Mouse (Mus musculus) yolk sac, embryonic 10.5 days (tissue): ENCODE results near the gene Prkg1.
A peak's percentile ranks its signal among the peaks of the same experiment; 100 is the strongest.

Experiments
- DNase-seq: peaks from one replicate; pipeline ENCODE4 v3.0.0-alpha.2; 2017; ENCODE audit warnings: low spot score

Prkg1 gene

DNA sequence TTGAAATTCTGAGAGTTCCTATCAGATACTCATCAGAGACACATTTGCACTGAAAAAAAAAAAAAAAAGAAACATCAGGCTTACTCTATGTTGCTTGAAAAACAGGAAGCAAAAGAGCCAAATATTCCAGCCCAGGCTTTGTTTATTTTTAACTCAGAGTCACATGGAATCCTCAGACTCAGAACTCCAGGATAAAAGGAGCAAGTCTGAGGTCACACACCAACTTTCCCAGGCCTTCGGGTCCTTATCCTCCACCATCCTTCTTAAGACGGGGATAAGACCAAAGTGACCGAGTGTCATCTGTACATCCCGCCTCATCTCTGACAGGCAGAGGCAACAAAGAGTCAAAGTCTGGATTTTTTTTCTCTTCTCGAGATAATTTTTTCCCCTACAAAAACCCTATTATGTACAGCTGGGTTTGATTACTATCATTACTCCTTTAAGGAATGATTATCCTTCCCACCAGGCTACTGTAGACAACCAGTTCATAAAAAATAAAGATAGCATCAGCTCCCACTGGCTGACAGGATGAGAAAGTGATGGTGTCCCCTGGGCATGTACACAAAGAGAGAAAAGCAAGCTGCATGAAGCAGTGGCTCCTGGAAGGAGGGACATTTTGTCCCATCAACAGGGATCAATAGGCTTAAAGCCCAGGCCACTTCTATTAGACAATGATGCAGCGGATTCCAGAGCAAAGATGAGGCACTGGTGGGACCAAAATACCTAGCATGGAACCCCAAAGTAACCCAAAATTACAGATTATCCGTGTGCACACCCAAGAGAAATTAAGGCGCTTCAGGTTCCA is 21.4 kb downstream of the Prkg1 start:
- no peak for DNase-seq

DNA sequence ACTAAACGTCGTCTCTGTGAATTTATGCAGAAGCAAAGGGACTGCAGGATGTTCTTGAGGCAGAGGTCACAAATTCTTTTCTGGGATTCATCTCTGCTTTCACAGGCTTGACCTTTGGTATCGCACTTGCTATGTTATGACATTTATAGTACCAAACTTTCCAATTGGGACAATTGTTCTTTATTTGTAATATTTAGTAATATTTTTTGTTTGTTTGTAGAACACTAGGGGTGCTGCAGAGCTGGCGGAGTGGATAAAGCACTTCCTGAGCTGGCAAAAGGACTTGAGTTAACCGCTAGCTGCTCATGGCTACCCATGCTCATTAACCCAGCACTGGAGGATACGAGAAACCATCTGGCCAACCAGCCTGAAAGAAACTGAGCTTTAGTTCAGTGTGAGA is 49.9 kb downstream of the Prkg1 start:
- no peak for DNase-seq

DNA sequence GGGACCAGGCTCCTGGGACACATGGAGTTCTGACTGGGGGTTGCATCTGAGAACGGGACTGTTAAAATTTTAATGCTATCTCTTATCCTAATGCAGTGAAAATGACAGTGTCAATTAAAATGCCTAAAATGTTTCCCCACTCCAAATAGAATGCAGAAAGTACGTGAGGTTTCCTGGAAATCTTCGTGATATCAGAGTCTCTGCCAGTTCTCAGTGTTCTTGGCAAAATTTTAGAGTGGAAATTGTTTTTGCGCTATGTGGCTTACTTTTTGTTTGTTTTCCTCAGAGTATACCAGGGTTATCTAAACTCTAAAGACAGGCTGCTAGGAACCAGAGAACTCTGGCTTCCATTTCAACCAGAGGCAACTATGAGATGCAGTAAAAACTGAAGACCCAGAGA is 50.4 kb downstream of the Prkg1 start:
- no peak for DNase-seq

DNA sequence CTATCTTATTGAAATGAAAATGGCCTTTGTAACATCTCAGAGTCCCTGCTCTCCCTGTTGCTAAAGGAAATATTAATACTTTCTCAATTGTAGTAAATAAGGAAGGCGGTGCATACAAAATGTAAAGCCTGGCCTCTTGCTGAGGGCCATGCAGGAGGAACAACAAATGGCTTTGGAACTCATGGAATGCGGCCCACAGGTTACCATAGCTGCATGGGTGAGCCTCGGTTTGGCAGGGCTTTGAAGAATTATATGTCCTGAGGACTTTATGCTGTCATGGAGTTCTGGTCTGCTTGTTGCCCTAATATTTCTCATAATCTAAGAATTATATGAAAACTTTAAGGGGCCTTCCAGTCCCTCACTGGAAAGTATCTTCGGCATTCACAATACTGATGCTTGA is 51.5 kb downstream of the Prkg1 start:
- DNase-seq = no peak

DNA sequence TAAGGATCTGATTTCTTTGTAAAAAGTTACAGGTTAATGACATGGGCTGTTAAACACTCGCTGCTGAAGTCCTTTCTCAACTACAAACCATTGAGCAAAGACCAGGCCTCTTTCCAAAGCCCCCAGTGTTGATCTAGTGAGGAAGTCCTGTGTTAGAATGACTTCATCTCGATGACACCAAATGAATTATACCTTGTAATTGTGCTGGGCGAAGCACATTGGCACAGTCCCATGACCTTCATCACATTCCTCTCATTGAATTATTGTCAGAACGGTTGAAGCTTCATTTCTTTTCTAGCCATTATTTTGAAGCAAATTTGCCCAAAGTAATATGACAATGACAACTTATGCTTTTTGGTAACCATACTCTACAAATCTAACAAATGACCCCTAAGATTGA is 54.5 kb downstream of the Prkg1 start:
- no peak for DNase-seq

DNA sequence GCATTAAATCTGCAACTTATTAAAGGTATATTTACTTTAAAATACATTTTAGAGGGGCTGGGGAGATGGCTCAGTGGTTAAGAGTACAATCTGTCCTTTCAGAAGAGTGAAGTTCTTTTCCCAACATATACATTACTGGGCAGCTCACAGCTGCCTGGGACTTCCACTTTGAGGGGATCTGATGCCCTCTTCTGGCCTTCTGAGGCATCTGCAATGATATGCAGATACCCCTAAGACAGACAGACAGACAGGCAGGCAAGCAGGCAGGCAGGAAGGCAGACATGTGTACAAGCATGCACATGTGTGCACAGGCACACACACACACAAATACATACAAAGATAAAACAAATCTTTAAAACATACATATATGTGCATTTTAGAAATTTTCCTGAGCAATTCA is 60.8 kb downstream of the Prkg1 start:
- DNase-seq = no peak

DNA sequence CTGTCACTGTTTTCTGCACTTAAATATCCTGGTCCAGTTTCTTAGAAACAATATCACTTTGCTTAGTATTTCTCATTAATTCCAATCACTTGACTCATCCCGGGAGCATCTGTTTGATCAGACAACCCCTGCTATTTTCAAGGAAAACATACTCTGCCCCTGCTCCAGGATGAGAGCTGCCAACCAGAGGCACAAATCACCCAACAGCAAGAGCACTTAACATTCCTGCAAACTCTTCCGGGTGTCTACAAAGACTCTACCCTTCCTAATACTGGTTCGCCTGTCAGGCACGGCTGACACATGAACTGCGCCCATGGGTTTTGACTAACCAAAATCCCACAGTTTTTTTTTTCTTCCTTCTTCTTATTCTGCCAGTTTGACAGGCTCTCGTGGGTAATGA is 65.9 kb downstream of the Prkg1 start:
- no peak for DNase-seq

DNA sequence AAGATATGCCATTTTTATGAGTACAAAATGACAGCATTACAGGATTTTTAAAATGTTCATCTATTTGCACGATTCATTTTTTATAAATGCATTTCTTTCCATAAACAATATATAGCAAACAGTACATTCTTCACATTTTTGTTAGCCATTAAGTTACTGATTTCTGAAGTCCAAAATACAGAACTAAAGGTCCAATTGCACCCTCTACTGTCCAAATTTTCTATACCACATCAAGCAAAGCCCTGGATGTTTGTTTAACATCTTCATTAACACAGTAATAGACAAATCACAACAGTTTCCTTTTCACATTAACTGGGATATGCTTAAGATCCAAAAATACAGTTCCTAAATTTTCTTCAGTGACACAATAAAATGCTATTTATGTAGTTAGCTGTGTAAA is 84.0 kb downstream of the Prkg1 start:
- DNase-seq = no peak

DNA sequence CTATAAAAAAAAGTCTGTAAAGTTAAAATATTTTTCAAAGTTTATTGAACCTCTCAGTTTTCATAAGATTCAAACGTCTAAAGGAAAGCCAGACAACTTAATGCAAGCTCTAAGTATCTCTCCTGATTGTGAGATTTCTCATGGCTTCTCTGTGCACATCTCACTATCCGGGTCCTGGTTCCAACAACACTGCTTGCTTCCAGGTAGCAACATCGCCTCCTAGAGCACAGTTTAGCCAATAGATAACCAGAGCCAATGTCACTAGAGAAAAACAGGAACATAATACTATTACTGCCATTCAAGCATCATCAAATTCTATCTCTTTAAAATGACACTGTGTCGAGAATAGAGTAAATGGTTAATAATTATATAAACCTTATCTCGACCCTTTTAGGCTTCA is 86.5 kb downstream of the Prkg1 start:
- DNase-seq = no peak

DNA sequence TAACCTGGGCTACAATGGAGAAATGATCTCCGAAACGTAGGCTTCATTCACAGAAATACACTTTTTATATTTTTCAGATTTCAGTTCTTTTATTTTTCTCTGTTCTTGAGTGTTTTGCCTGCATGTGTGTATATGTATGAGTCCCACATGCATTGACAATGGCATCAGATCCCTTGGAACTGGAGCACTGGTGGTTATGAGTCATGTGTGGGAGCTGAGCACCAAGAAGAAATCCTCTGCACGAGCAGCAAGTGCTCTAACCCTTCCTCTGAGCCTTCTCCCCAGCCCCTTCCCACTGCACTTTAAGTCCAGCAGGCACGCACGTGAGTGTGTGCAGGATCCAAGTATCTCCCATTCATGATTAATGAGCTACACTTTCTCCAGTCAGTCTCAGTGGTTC is 93.1 kb downstream of the Prkg1 start:
- no peak for DNase-seq

DNA sequence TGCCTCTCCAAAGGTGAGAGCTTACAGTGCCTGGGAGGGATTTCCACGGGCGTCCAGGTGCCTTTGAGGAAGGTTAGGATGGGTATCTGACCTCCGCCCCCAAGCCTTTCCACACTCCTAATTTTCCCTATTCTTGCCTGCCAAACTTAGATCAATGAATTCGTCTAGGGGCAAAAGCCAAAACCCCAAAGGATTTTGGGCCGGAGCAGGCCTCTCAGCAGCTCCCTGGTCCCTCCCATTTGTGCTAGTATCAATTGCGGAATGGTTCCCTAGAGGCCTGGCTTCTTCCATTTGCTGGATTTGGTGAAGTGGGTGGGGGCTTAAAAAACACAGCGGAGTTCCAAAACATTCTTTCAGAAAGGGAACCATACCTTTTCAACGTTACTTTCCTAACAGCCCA is 99.8 kb downstream of the Prkg1 start:
- no peak for DNase-seq

DNA sequence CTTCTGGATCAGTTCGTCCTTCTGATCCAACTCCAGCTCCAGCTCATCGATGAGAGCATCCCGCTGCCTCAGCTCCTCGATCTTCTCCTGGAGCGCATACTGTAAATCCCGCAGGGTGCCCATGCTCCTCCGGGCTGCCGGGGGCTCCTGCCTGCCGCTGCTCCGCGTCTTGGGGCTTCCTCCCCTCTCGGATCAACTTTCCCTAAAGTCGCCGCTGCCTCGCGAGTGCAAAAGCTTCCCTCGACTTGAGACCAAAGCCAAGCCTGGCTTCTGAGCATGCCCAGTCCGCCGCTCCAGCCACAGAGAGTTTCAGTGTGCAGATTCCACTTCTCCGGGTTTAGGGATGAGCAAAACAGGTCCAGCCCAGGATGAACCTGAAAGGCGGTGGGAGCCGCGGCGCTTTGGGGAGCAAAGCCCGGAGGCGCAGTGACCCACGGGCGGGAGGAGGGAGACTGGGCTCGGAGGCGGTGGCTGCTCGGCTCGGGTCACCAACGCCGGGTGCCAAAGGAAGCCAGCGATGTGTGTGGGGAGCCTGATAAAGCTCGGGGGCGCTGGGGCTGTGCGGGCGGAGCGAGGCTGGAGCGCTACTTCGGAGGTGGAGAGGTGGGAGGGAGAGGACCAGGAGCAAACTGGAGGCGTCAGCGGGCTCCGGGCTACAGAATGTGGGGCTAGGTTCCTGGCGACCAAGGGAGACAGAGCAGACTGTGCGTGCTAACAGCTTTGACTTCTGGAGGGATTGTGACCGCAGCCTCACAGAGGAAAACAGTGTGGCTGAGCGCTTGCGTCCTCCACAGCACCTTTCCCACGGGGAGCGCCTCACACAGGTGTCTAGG is 100.5 kb downstream of the Prkg1 start:
- peak; percentile 44 for DNase-seq

DNA sequence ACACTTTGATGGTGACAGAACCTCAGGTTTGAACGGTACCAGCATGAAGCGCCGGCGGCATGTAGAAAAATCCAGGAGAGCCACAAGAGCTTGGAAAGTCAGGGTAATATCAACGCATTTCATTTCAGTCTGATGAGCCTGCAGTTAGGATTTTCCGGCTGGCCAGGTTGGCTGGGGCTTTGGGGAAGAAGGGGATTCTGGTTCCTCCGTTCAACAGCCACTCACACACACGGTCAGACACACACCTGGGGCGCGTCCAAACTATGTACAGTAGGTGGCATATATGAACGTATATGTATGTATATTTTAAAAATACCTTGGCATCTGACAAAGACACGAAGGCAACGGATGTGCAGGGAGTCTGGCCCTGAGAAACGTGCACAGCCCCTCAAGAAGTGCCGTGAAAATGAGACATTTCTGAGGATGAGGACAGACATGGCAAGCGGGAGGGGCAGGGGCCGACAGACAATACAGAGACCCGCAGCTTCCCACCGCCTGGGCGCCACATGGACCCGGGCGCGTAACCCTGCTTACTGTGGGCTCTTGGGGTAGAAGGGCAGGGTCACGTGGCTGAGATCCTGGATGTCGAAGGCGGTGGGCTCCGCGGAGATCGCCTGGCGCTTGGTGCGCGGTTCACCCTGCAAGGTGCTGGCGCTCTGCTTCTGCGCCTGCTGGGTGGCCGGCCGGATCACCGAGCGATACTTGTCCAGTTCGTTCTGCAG is 101.2 kb downstream of the Prkg1 start:
- peak; percentile 29 for DNase-seq

DNA sequence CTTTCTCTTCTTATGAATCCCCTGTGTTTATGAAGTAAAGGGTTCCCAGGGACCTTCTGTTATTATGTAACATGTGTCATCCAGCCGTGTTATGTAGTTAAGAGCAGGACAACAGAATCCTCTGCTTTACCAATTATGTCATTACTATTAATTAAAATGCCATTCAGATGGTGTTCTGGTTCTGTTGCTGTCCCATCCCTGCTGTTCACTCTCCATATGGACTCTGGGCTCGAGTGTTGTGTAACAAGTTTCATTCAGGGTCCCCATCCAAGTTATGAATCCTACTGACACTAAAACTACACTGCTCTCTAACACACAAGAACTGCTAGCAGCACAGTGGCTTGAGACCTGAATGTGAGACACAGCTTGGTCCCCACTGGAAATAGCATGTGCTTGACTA is 102.0 kb downstream of the Prkg1 start:
- no peak for DNase-seq

DNA sequence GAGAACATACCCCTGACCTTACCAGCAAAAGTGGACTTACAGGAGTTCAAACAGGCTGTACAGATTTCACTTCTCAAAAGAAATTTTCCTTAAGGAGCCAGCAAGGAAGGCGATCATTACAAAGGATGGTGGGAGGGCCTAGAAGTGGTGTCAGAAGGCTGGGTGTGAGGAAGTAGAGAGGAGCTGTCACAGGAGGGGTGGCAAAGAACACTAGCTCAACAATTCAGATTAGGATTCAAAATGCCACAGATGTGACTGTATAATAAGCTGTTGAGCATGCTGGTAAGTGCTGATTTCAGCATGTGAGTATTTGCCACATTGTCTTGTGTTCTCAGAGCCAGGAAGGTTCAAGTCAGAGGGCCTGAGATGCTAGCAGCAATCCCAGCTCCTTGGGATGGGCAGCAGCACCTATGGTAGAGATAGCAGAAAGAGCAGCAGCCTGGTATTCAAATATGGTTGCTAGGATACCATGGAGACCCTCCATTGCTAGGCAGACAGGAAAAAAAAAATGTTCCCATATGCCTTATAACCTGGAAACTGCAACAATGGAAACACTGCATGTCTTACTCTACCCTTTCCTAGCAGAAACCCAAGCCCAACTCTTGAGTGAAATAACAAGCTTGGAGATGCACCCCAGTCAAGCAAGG is 106.0 kb downstream of the Prkg1 start:
- no peak for DNase-seq

DNA sequence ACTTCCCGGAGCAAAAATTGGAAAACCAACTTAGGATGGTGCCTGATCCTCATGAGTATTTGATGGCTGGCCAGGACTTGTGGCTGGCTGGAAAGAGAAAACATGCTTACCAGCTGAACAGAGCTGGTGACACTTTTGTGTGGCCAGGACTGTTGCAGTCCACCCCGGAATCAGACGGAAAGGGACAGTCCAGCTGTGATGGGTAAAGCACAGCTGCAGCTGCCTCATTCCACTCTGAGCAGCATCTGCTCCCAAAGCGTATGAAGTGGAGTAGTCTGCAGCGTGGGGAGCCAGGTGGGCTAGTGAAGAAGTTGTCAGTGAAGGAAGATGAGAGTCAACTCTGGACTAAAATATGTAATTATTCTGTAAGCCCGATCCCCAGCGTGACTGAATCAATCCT is 108.6 kb downstream of the Prkg1 start:
- no peak for DNase-seq

DNA sequence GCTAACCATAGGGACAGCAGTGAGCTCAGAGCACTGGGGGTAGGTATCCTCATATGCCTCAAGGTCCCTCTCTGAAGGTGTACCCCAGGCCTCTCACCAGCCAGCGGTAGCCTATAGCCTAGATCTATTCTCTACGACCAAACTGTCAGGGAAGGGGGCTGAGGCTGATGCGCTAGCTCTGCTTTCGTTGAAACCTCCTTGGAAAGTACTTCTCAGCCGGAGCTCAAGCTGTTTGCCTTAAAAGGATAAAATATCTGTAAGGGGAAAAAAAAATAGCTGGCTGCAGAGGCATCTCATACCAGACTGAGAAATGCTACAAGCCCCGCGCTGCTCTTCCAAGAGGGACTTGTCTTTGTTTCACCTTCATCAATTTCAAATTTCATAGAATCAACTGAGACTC is 109.0 kb downstream of the Prkg1 start:
- no peak for DNase-seq

DNA sequence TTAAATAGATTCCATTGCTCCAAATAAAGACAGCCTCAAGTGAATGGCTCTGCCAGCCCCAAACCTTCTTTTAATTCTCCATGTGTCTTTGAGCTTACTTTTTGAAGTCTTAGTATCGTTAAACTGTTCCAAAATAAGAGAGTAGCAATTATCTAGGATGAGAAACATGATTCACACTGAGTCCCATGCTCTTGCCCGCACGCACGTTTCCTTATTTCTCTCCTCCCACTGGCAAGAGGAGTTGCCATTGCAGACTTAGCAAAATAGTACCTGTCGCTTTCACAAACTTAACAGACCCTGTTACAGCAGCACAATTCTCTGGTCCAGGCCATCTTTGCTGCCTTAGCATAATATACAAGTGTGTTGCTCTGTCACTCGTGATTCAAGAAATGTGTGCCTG is 110.8 kb downstream of the Prkg1 start:
- DNase-seq = no peak

DNA sequence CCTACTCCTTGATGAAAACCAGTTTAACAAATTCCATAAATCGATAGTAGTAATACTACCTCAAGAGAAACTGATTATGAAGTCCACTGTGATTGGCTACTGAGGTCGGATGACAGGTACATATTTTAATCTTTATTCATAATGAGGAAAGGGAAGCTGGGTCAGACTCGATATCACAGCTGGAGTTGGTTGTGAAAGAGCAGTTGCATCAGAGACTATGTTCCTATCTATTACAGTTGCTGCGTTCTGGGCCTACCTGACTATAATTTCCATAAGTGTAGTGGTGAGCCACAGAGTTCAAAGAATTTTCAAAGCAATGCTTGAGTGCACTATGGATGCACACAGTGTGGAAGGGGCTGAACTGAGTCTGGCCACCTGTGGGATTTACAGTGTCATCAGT is 114.4 kb downstream of the Prkg1 start:
- no peak for DNase-seq

DNA sequence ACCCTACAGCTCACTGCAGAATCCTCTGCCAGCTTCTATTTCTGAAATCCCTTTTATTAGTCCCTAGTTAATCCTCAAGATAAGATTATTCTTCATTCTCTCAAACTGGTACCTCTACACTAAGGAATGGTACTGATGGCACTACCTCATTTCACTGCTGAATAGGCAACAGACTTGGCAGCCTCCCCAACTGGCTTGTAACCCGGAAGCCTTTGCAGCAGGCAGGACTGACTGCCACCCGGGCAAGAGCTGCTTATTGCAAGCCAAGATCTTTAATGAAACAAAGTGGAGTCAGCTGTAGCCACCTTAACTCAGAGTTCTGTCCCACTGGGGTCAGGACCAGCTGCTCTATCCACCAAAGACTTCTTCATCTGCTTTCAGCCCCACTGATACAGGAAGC is 117.3 kb downstream of the Prkg1 start:
- no peak for DNase-seq

DNA sequence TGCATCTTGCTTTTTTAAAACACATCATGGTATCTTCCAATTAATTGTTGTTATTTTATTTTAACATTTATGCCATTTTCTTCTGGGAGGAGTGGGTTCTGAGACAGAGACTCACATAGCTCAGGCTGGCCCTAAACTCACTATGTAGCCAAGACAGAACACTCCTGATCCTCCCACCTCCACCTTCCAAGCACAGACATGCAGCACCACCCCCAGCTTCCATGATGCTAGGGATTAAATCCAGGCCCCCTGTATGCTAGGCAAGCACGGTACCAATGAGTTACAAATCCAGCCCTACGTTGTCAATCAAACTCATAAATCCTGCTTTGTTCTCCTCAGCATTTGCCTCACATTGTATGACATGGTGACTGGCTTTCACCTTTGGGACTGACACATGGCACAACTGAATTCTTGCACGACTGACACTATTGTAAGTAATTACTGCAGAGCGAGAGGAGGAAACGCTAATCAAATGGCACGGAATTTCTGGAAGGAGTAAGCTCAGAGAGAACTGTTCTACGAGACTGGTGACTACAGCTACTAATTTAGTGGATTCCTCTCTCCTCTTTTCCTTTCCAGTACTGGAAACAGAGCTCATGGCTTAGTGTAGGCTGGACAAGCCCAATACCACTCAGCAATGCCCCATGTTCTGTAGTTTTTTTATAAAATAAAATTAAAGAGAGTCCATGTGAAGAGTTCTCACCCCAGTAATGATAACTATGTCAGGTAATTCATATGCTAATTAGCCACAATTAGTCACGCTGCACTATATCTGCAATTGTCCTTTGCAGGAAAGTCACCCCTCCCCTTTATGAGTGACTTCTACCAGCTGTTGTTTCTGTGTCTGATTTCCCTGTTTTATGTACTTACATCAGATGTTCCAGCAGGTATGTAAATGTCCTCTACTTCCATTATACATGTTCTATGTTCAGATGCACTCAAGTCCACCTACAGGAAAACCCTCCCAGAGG is 133.6 kb downstream of the Prkg1 start:
- no peak for DNase-seq
